Mouse (Mus musculus): ENCODE data around the gene Atp13a3.

DNA sequence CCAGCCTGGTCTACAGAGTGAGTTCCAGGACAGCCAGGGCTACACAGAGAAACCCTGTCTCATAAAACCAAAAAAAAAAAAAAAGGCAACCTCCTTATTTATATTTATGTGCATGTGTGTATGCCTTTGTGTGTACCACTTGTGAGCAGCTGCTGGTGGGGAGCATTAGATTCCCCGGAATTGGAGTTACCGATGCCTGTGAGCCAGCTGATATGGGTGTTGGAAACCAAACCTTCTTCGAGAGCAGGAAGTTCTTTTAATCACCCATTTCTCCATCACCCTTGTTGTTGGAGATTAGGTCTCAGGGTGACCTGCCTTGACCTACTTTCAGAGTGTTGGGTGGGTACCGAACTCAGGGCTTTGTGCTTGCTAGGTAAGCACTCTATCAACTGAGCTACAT, 5.1 kb upstream of the Atp13a3 start:
- TF ChIP-seq EP300 (IDR thresholded peaks at IDR 0.05; ENCODE audit: low read depth) (no peak), CTCF (IDR thresholded peaks at IDR 0.05; ENCODE audit: low read depth) (no peak)

Data from liver, embryonic 14.5 days (tissue).